7 mouse cellular contexts compared by ENCODE assay signal in genomic region chr11:3538341-3538740, GRCm38 (mm10). TPM values are rescaled to one million over a fixed set of nuclear protein-coding genes. Genes with fewer than 3 reads are reported as not detected.
A peak's percentile ranks its signal among the peaks of the same experiment; 100 is the strongest.
DNase-seq lines count a peak whose midpoint lies in the region; ATAC-seq and TF ChIP-seq lines count a peak whose summit lies in the region.

No protein-coding gene starts in this region.

- peak overlapping the region; percentile 76 for H3K9ac ChIP-seq in embryonic facial prominence, embryonic 14.5 days (ENCODE audit: low read depth, low read length)
- H3K9ac ChIP-seq in intestine, embryonic 16.5 days (ENCODE audit: low read depth, low read length): peak overlapping the region; percentile 74
- peak overlapping the region; percentile 47; the same call in 1 of the 2 replicates for H3K9ac ChIP-seq in neural tube, embryonic 14.5 days (replicated peaks; ENCODE audit: low read depth, low read length)

- WGBS in lung, adult 2 months: 35% methylated on average over 4 of the region's 4 CpGs
- WGBS in embryonic facial prominence, embryonic 14.5 days: 61% methylated on average over 4 of the region's 4 CpGs
- WGBS in intestine, embryonic 16.5 days: 58% methylated on average over 4 of the region's 4 CpGs
- WGBS in neural tube, embryonic 14.5 days: 64% methylated on average over 4 of the region's 4 CpGs

- TF ChIP-seq POLR2A in lung, adult 2 months (IDR thresholded peaks at IDR 0.05; ENCODE audit: borderline replicate concordance, extremely low read depth, low read depth, low read length): no peak

- peaks cover 7% of the 10 kb centered on the region; the same call in 1 of the 2 replicates for H3K36me3 ChIP-seq in embryonic facial prominence, embryonic 14.5 days (ENCODE audit: control insufficient read depth, insufficient read depth, low read length)
- peaks cover 2% of the 10 kb centered on the region; the same call in 1 of the 2 replicates for H3K36me3 ChIP-seq in intestine, embryonic 16.5 days (ENCODE audit: control insufficient read depth, insufficient read depth, low read length)
- H3K36me3 ChIP-seq in neural tube, embryonic 14.5 days (ENCODE audit: control insufficient read depth, insufficient read depth, low read length): no peaks in the 10 kb centered on the region

- peak overlapping the region; percentile 35; the same call in 1 of the 2 replicates for H3K27ac ChIP-seq in embryonic facial prominence, embryonic 14.5 days (replicated peaks; ENCODE audit: low read depth, low read length)
- H3K27ac ChIP-seq in intestine, embryonic 16.5 days (ENCODE audit: low read length): no peak overlapping the region
- no peak overlapping the region for H3K27ac ChIP-seq in neural tube, embryonic 14.5 days (ENCODE audit: low read depth, low read length)

- no peaks in the 10 kb centered on the region for H3K9me3 ChIP-seq in embryonic facial prominence, embryonic 14.5 days (ENCODE audit: control insufficient read depth, low read length)
- H3K9me3 ChIP-seq in intestine, embryonic 16.5 days (ENCODE audit: control insufficient read depth, low read length): no peaks in the 10 kb centered on the region
- H3K9me3 ChIP-seq in neural tube, embryonic 14.5 days (ENCODE audit: control insufficient read depth, low read length): no peaks in the 10 kb centered on the region

- H3K4me3 ChIP-seq in lung, adult 2 months (replicated peaks; ENCODE audit: extremely low read depth, low read depth, low read length): peak overlapping the region; percentile 81
- H3K4me3 ChIP-seq in embryonic facial prominence, embryonic 14.5 days (ENCODE audit: low read depth, low read length): peak overlapping the region; percentile 68
- peak overlapping the region; percentile 62 for H3K4me3 ChIP-seq in intestine, embryonic 16.5 days (ENCODE audit: low read length)
- H3K4me3 ChIP-seq in neural tube, embryonic 14.5 days (ENCODE audit: low read depth, low read length): peak overlapping the region; percentile 37

- DNase-seq in lung, adult 2 months: no peak
- DNase-seq in lung, postnatal 10 days: no peak
- DNase-seq in embryonic facial prominence, embryonic 14.5 days (ENCODE audit: low spot score): no peak
- no peak for DNase-seq in gastrocnemius, adult 8-10 months (ENCODE audit: low spot score in 2 of 2)
- no peak for DNase-seq in frontal cortex, postnatal 25 days (ENCODE audit: low spot score in 2 of 2)

- H3K27me3 ChIP-seq in embryonic facial prominence, embryonic 14.5 days (replicated peaks; ENCODE audit: control insufficient read depth, insufficient read depth, low read length): no peaks in the 10 kb centered on the region
- H3K27me3 ChIP-seq in intestine, embryonic 16.5 days (replicated peaks; ENCODE audit: control insufficient read depth, insufficient read depth, low read length): no peaks in the 10 kb centered on the region
- H3K27me3 ChIP-seq in neural tube, embryonic 14.5 days (ENCODE audit: control insufficient read depth, insufficient read depth, low read length): no peaks in the 10 kb centered on the region

- no peak for ATAC-seq in embryonic facial prominence, embryonic 14.5 days (ENCODE audit: low read depth)
- ATAC-seq in intestine, embryonic 16.5 days: no peak
- ATAC-seq in neural tube, embryonic 14.5 days (ENCODE audit: low read depth): no peak

- peak overlapping the region; percentile 68 for H3K4me2 ChIP-seq in embryonic facial prominence, embryonic 14.5 days (ENCODE audit: low read depth, low read length)
- peak overlapping the region; percentile 91 for H3K4me2 ChIP-seq in intestine, embryonic 16.5 days (ENCODE audit: low read depth, low read length)
- peak overlapping the region; percentile 68 for H3K4me2 ChIP-seq in neural tube, embryonic 14.5 days (ENCODE audit: low read depth, low read length)

- peaks cover 6% of the 10 kb centered on the region; the same call in 1 of the 2 replicates for H3K4me1 ChIP-seq in lung, adult 2 months (ENCODE audit: control insufficient read depth, insufficient read depth, low read length)
- peaks cover 32% of the 10 kb centered on the region for H3K4me1 ChIP-seq in embryonic facial prominence, embryonic 14.5 days (ENCODE audit: control insufficient read depth, insufficient read depth, low read length)
- H3K4me1 ChIP-seq in intestine, embryonic 16.5 days (ENCODE audit: control insufficient read depth, insufficient read depth, low read length): peaks cover 35% of the 10 kb centered on the region
- no peaks in the 10 kb centered on the region for H3K4me1 ChIP-seq in neural tube, embryonic 14.5 days (ENCODE audit: control insufficient read depth, insufficient read depth, low read length)

- TF ChIP-seq CTCF in lung, adult 2 months (IDR thresholded peaks at IDR 0.05; ENCODE audit: insufficient read depth, low read length): no peak

RNA-seq across cellular contexts. Expression of gene Smtn, which starts 2.1 kb away (rescaled TPM):
- polyA plus RNA-seq in lung, adult 2 months (2012; rRNA removed): 43.1 and 51.6 TPM in 2 replicates
- 100 and 116 TPM in 2 replicates for polyA plus RNA-seq in embryonic facial prominence, embryonic 14.5 days (2014; fragmentation: Nextera tagmentation; extraction: Ambion mirVana)
- polyA plus RNA-seq in intestine, embryonic 16.5 days (2015; fragmentation: Nextera tagmentation; extraction: Ambion mirVana): 78.2 and 80.1 TPM in 2 replicates
- 7.8 and 16.1 TPM in 2 replicates for polyA plus RNA-seq in neural tube, embryonic 14.5 days (2014; fragmentation: Nextera tagmentation; extraction: Ambion mirVana)
- 10 to 100 TPM; 64.6 to 81.5 (median 69.0) TPM for total RNA-seq in gastrocnemius, adult 8-10 months (2022)

RNA-seq across cellular contexts. Expression of gene Selenom, which starts 23.9 kb away (rescaled TPM):
- polyA plus RNA-seq in lung, adult 2 months (2012; rRNA removed): 111 and 138 TPM in 2 replicates
- polyA plus RNA-seq in embryonic facial prominence, embryonic 14.5 days (2014; fragmentation: Nextera tagmentation; extraction: Ambion mirVana): 204 and 215 TPM in 2 replicates
- polyA plus RNA-seq in intestine, embryonic 16.5 days (2015; fragmentation: Nextera tagmentation; extraction: Ambion mirVana): 182 and 185 TPM in 2 replicates
- polyA plus RNA-seq in neural tube, embryonic 14.5 days (2014; fragmentation: Nextera tagmentation; extraction: Ambion mirVana): 98.1 and 127 TPM in 2 replicates
- 10 to 100 TPM in 2 of 4 experiments, 1 to 10 TPM in 2; 8.9 to 17.6 (median 13.5) TPM for total RNA-seq in gastrocnemius, adult 8-10 months (2022)

RNA-seq across cellular contexts. Expression of gene Inpp5j, which starts 33.7 kb away (rescaled TPM):
- 2.3 and 2.7 TPM in 2 replicates for polyA plus RNA-seq in lung, adult 2 months (2012; rRNA removed)
- polyA plus RNA-seq in embryonic facial prominence, embryonic 14.5 days (2014; fragmentation: Nextera tagmentation; extraction: Ambion mirVana): 0.81 and 1.0 TPM in 2 replicates
- 5.6 and 5.9 TPM in 2 replicates for polyA plus RNA-seq in intestine, embryonic 16.5 days (2015; fragmentation: Nextera tagmentation; extraction: Ambion mirVana)
- 6.0 and 7.2 TPM in 2 replicates for polyA plus RNA-seq in neural tube, embryonic 14.5 days (2014; fragmentation: Nextera tagmentation; extraction: Ambion mirVana)
- total RNA-seq in gastrocnemius, adult 8-10 months (2022): 1 to 10 TPM; 1.3 to 2.4 (median 1.7) TPM

RNA-seq across cellular contexts. Expression of gene Pla2g3, which starts 50.3 kb away (rescaled TPM):
- polyA plus RNA-seq in lung, adult 2 months (2012; rRNA removed): 0.50 and 3.1 TPM in 2 replicates
- polyA plus RNA-seq in embryonic facial prominence, embryonic 14.5 days (2014; fragmentation: Nextera tagmentation; extraction: Ambion mirVana): 0.36 and 0.41 TPM in 2 replicates
- 0.33 and 0.43 TPM in 2 replicates for polyA plus RNA-seq in intestine, embryonic 16.5 days (2015; fragmentation: Nextera tagmentation; extraction: Ambion mirVana)
- polyA plus RNA-seq in neural tube, embryonic 14.5 days (2014; fragmentation: Nextera tagmentation; extraction: Ambion mirVana): 0.97 and 2.2 TPM in 2 replicates
- not detected for total RNA-seq in gastrocnemius, adult 8-10 months (2022)
